11 mouse cellular contexts compared by ENCODE assay signal in the genomic region with DNA sequence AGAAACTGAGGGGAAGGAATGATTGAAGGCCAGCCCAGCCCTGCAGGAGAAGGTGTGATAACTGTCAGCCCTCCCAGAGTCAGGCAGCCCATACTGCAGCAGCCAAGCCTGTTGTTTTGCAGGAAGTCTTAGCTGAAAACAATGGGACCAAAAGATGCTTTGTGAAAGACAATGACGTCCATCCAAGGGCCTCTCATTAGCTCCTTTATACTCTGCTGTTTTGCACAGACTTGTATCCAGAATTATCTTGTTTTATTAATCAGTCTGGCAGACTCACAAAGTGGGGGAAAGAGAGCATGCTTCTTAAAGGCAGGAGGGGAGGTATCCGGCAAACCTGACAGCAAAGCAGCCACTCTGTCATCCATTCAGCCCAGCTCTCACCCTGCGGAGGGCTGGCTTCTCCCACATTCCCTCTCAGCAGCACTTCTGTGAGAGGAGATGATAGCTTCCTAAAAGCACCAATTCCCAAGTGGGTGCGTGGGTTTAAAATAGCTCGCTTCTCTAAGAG.
A peak's percentile ranks its signal among the peaks of the same experiment; 100 is the strongest.
DNase-seq lines count a peak whose midpoint lies in the region; ATAC-seq and TF ChIP-seq lines count a peak whose summit lies in the region.
"Had no signal": no experiment of that assay in that cellular context is flagged by ENCODE, and none has a peak within 500 bp of the region (broad histone marks: within the 10 kb centered on the region; RNA-seq: fewer than 3 reads in every experiment).

No protein-coding gene starts in this region.

- ATAC-seq in heart, embryonic 15.5 days (replicated peaks; ENCODE audit: insufficient number of reproducible peaks, insufficient read depth, low FRiP score, low read depth) = 0 out of 2 replicates have a peak, but pooled peaks have one; percentile 35
- ATAC-seq in forebrain, postnatal 0 days = peak; percentile 71; the same call in 1 of the 2 replicates
- no peak for ATAC-seq in kidney, embryonic 15.5 days (replicated peaks; ENCODE audit: low FRiP score)

- TF ChIP-seq CTCF in forebrain, postnatal 0 days (IDR thresholded peaks at IDR 0.05; ENCODE audit: low read depth) = no peak

- 20% methylated on average over 5 of the region's 5 CpGs for WGBS in heart, embryonic 15.5 days
- WGBS in forebrain, postnatal 0 days = 7% methylated on average over 5 of the region's 5 CpGs
- 30% methylated on average over 5 of the region's 5 CpGs for WGBS in kidney, embryonic 15.5 days

- H3K4me1 ChIP-seq in heart, embryonic 15.5 days (replicated peaks) = peaks cover 11% of the 10 kb centered on the region
- H3K4me1 ChIP-seq in forebrain, postnatal 0 days (ENCODE audit: insufficient read depth) = 0 out of 2 replicates have a peak, but pooled peaks cover 6% of the 10 kb centered on the region
- H3K4me1 ChIP-seq in kidney, embryonic 15.5 days = no peaks in the 10 kb centered on the region
- H3K4me1 ChIP-seq: liver, embryonic 15.5 days had no signal

- no peak for DNase-seq in heart, adult 8-10 months (ENCODE audit: low spot score)
- peak; percentile 27 for DNase-seq in forebrain, postnatal 0 days
- DNase-seq in left cerebral cortex, postnatal 36 days (ENCODE audit: low spot score in 2 of 2) = peak; percentile 20 to 22
- peak; percentile 19 for DNase-seq in right cerebral cortex, postnatal 25 days
- DNase-seq in testis, postnatal 10 days (ENCODE audit: low spot score) = no peak
- DNase-seq in lung, postnatal 25 days (ENCODE audit: low spot score) = no peak
- DNase-seq: adrenal gland, adult 2 months had no signal

- peak overlapping the region; percentile 19 for H3K4me2 ChIP-seq in heart, embryonic 15.5 days
- H3K4me2 ChIP-seq in forebrain, postnatal 0 days (ENCODE audit: low read depth) = no peak overlapping the region
- no peak overlapping the region for H3K4me2 ChIP-seq in kidney, embryonic 15.5 days
- H3K4me2 ChIP-seq: liver, embryonic 15.5 days had no signal

- H3K36me3 ChIP-seq in heart, embryonic 15.5 days = no peaks in the 10 kb centered on the region
- H3K36me3 ChIP-seq in forebrain, postnatal 0 days (ENCODE audit: insufficient read depth) = no peaks in the 10 kb centered on the region
- no peaks in the 10 kb centered on the region for H3K36me3 ChIP-seq in kidney, embryonic 15.5 days
- H3K36me3 ChIP-seq: liver, embryonic 15.5 days had no signal

- H3K27me3 ChIP-seq in heart, embryonic 15.5 days = no peaks in the 10 kb centered on the region
- no peaks in the 10 kb centered on the region for H3K27me3 ChIP-seq in forebrain, postnatal 0 days (ENCODE audit: insufficient read depth, low read length)
- no peaks in the 10 kb centered on the region for H3K27me3 ChIP-seq in kidney, embryonic 15.5 days
- H3K27me3 ChIP-seq: liver, embryonic 15.5 days had no signal

- H3K27ac ChIP-seq in heart, embryonic 15.5 days = peak overlapping the region; percentile 6
- peak overlapping the region; percentile 41; the same call in 1 of the 2 replicates for H3K27ac ChIP-seq in forebrain, postnatal 0 days (ENCODE audit: low read depth, low read length)
- H3K27ac ChIP-seq in kidney, embryonic 15.5 days = no peak overlapping the region
- H3K27ac ChIP-seq: layer of hippocampus, adult 2 months; liver, embryonic 15.5 days had no signal

- H3K4me3 ChIP-seq in heart, embryonic 15.5 days = no peak overlapping the region
- no peak overlapping the region for H3K4me3 ChIP-seq in forebrain, postnatal 0 days (ENCODE audit: low read depth, low read length)
- H3K4me3 ChIP-seq in kidney, embryonic 15.5 days (replicated peaks) = no peak overlapping the region
- H3K4me3 ChIP-seq: layer of hippocampus, adult 2 months; liver, embryonic 15.5 days had no signal

- H3K9me3 ChIP-seq in heart, embryonic 15.5 days (replicated peaks) = no peaks in the 10 kb centered on the region
- no peaks in the 10 kb centered on the region for H3K9me3 ChIP-seq in forebrain, postnatal 0 days (ENCODE audit: low read length)
- no peaks in the 10 kb centered on the region for H3K9me3 ChIP-seq in kidney, embryonic 15.5 days (replicated peaks)
- H3K9me3 ChIP-seq: liver, embryonic 15.5 days had no signal

- no peak overlapping the region for H3K9ac ChIP-seq in heart, embryonic 15.5 days
- 0 out of 2 replicates have a peak overlapping the region, but pooled peaks have one; percentile 18 for H3K9ac ChIP-seq in forebrain, postnatal 0 days
- H3K9ac ChIP-seq in kidney, embryonic 15.5 days = no peak overlapping the region
- H3K9ac ChIP-seq: liver, embryonic 15.5 days had no signal

- intact Hi-C loops in left cerebral cortex, postnatal 36 days (cut with DNase I) = no loop called here

Comparison
In these comparisons a context has a peak if more than half of its experiments do, and no peak if none do; other contexts are left out.
1. DNase-seq: peak in forebrain, postnatal 0 days (single experiment), left cerebral cortex, postnatal 36 days (2 of 2) and right cerebral cortex, postnatal 25 days (single experiment); none in heart, adult 8-10 months (single experiment), testis, postnatal 10 days (single experiment) and lung, postnatal 25 days (single experiment).